Comparison of ENCODE assay signal across 9 mouse cellular contexts in the genomic region with DNA sequence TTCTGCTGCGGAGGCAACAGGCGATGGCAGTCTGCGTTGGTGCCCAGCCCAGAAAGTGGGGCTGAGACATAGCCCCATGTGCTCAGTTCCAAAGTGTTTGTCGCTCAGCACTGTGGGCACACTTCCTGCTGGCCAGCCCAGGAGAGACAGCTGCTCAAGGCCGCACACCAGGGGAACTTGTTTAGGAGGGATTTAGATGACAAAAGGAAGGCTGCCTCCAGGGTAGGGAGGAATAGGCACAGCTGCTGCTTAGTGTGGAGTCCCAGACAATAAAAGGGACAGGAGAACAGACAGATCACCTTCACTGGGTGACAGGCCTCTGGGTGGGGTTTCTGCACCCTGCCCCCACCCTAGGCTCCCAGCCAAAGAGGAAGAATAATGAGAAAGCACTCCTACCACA.
DNase-seq lines count a peak whose midpoint lies in the region; ATAC-seq and TF ChIP-seq lines count a peak whose summit lies in the region.
"Had no signal": no experiment of that assay in that cellular context is flagged by ENCODE, and none has a peak within 500 bp of the region (broad histone marks: within the 10 kb centered on the region; RNA-seq: fewer than 3 reads in every experiment).

No protein-coding gene starts in this region.

- TF ChIP-seq CTCF in layer of hippocampus, adult 2 months (conservative IDR thresholded peaks at IDR 0.05) = peak; percentile 30
- no peak for TF ChIP-seq CTCF in midbrain, postnatal 0 days (IDR thresholded peaks at IDR 0.05)

- WGBS in kidney, embryonic 15.5 days = 74% methylated on average over 5 of the region's 5 CpGs
- 70% methylated on average over 5 of the region's 5 CpGs for WGBS in kidney, embryonic 14.5 days
- WGBS in forebrain, embryonic 10.5 days = 46% methylated on average over 5 of the region's 5 CpGs
- WGBS in midbrain, postnatal 0 days = 17% methylated on average over 5 of the region's 5 CpGs

- DNase-seq in forebrain, embryonic 10.5 days (ENCODE audit: extremely low spot score, low spot score) = no peak
- DNase-seq in layer of hippocampus, adult 2 months (ENCODE audit: low spot score in 2 of 2) = peak; percentile 47 to 69
- DNase-seq in midbrain, postnatal 0 days (ENCODE audit: low spot score) = peak; percentile 76
- DNase-seq in urinary bladder, adult 2 months (ENCODE audit: low spot score) = no peak
- DNase-seq in heart, adult 9 months (ENCODE audit: low spot score in 2 of 2) = no peak
- DNase-seq in heart, postnatal 4 days = no peak

- 0 out of 2 replicates have a peak, but pooled peaks cover 2% of the 10 kb centered on the region for H3K9me3 ChIP-seq in kidney, embryonic 15.5 days (replicated peaks)
- no peaks in the 10 kb centered on the region for H3K9me3 ChIP-seq in kidney, embryonic 14.5 days (ENCODE audit: control insufficient read depth, low read length)
- no peaks in the 10 kb centered on the region; the same call in 1 of the 2 replicates for H3K9me3 ChIP-seq in forebrain, embryonic 10.5 days
- no peaks in the 10 kb centered on the region for H3K9me3 ChIP-seq in midbrain, postnatal 0 days (ENCODE audit: low read length)

- peaks cover 37% of the 10 kb centered on the region for H3K4me1 ChIP-seq in kidney, embryonic 15.5 days
- 0 out of 2 replicates have a peak, but pooled peaks cover 4% of the 10 kb centered on the region for H3K4me1 ChIP-seq in kidney, embryonic 14.5 days (ENCODE audit: control insufficient read depth, insufficient read depth, low read length)
- H3K4me1 ChIP-seq in forebrain, embryonic 10.5 days = peaks cover 7% of the 10 kb centered on the region
- no peaks in the 10 kb centered on the region for H3K4me1 ChIP-seq in midbrain, postnatal 0 days (ENCODE audit: insufficient read depth, low read length)

- no peaks in the 10 kb centered on the region for H3K27me3 ChIP-seq in kidney, embryonic 15.5 days
- H3K27me3 ChIP-seq in kidney, embryonic 14.5 days (ENCODE audit: control insufficient read depth, insufficient read depth, low read length) = no peaks in the 10 kb centered on the region
- H3K27me3 ChIP-seq in forebrain, embryonic 10.5 days (ENCODE audit: poor library complexity, severe bottlenecking) = no peaks in the 10 kb centered on the region
- H3K27me3 ChIP-seq in midbrain, postnatal 0 days (ENCODE audit: insufficient read depth, low read length) = no peaks in the 10 kb centered on the region

- ATAC-seq in kidney, embryonic 15.5 days (replicated peaks; ENCODE audit: low FRiP score) = no peak
- ATAC-seq in kidney, embryonic 14.5 days (ENCODE audit: low FRiP score, low TSS enrichment) = no peak
- ATAC-seq in midbrain, postnatal 0 days (ENCODE audit: low FRiP score) = 0 out of 2 replicates have a peak, but pooled peaks have one; percentile 38

- H3K36me3 ChIP-seq in kidney, embryonic 15.5 days = no peaks in the 10 kb centered on the region
- no peaks in the 10 kb centered on the region for H3K36me3 ChIP-seq in kidney, embryonic 14.5 days (ENCODE audit: control insufficient read depth, insufficient read depth, low read length)
- H3K36me3 ChIP-seq in forebrain, embryonic 10.5 days (replicated peaks) = no peaks in the 10 kb centered on the region
- H3K36me3 ChIP-seq in midbrain, postnatal 0 days (ENCODE audit: insufficient read depth, low read length) = no peaks in the 10 kb centered on the region

- peak overlapping the region; percentile 61; the same call in 1 of the 2 replicates for H3K27ac ChIP-seq in kidney, embryonic 15.5 days
- H3K27ac ChIP-seq in kidney, embryonic 14.5 days (ENCODE audit: low read depth, low read length) = no peak overlapping the region
- H3K27ac ChIP-seq in forebrain, embryonic 10.5 days = peak overlapping the region; percentile 72
- peak overlapping the region; percentile 85 for H3K27ac ChIP-seq in layer of hippocampus, adult 2 months
- no peak overlapping the region for H3K27ac ChIP-seq in midbrain, postnatal 0 days (ENCODE audit: low read depth, low read length)
- H3K27ac ChIP-seq: heart, adult 2 months had no signal

- no peak overlapping the region for H3K4me2 ChIP-seq in kidney, embryonic 15.5 days
- H3K4me2 ChIP-seq in kidney, embryonic 14.5 days (replicated peaks; ENCODE audit: low read depth, low read length) = no peak overlapping the region
- H3K4me2 ChIP-seq in midbrain, postnatal 0 days (ENCODE audit: low read depth, low read length, poor library complexity, severe bottlenecking) = no peak overlapping the region

- no peak overlapping the region for H3K9ac ChIP-seq in kidney, embryonic 15.5 days
- no peak overlapping the region for H3K9ac ChIP-seq in kidney, embryonic 14.5 days (ENCODE audit: low read depth, low read length)
- no peak overlapping the region for H3K9ac ChIP-seq in midbrain, postnatal 0 days (replicated peaks; ENCODE audit: low read length, poor library complexity, severe bottlenecking)

- no peak overlapping the region for H3K4me3 ChIP-seq in kidney, embryonic 15.5 days (replicated peaks)
- no peak overlapping the region for H3K4me3 ChIP-seq in kidney, embryonic 14.5 days (ENCODE audit: low read length)
- H3K4me3 ChIP-seq in forebrain, embryonic 10.5 days = no peak overlapping the region
- H3K4me3 ChIP-seq in layer of hippocampus, adult 2 months = no peak overlapping the region
- H3K4me3 ChIP-seq in midbrain, postnatal 0 days (ENCODE audit: low read depth, low read length) = no peak overlapping the region
- H3K4me3 ChIP-seq: heart, adult 2 months had no signal

Comparison
In these comparisons a context has a peak if more than half of its experiments do, and no peak if none do; other contexts are left out.
1. H3K27ac ChIP-seq: peak in kidney, embryonic 15.5 days (single experiment), forebrain, embryonic 10.5 days (single experiment) and layer of hippocampus, adult 2 months (single experiment); none in kidney, embryonic 14.5 days (single experiment) and midbrain, postnatal 0 days (single experiment).
2. DNase-seq: peak in layer of hippocampus, adult 2 months (2 of 2) and midbrain, postnatal 0 days (single experiment); none in forebrain, embryonic 10.5 days (single experiment), urinary bladder, adult 2 months (single experiment), heart, adult 9 months (0 of 2) and heart, postnatal 4 days (single experiment).